Mouse (Mus musculus) forebrain, embryonic 15.5 days (tissue): ENCODE data around the gene Tnip2. TPM values are rescaled to one million over a fixed set of nuclear protein-coding genes. Genes with fewer than 3 reads are reported as not detected.
A peak's percentile ranks its signal among the peaks of the same experiment; 100 is the strongest.

Experiments
- ATAC-seq: fragments of 200-750 bp; cut with Nextera tagmentation; replicated peaks from 2 replicates; pipeline ENCODE4 v1.8.0; 2017; ENCODE audit warnings: mild to moderate bottlenecking, moderate TSS enrichment, moderate library complexity
- H3K27ac ChIP-seq: fragments of 300-500 bp; sonication (generic); replicated peaks from 2 replicates; pipeline ENCODE4 v1.5.1; 2015; ENCODE audit warnings: mild to moderate bottlenecking, inconsistent platforms
- H3K27me3 ChIP-seq: fragments of 300-500 bp; sonication (generic); 2 replicates; pipeline ENCODE4 v1.6.1; 2015; ENCODE audit warnings: inconsistent platforms
- H3K36me3 ChIP-seq: fragments of 300-500 bp; sonication (generic); 2 replicates; pipeline ENCODE4 v1.6.1; 2015; ENCODE audit warnings: mild to moderate bottlenecking, inconsistent platforms
- H3K4me1 ChIP-seq: fragments of 300-500 bp; sonication (generic); 2 replicates; pipeline ENCODE4 v1.6.1; 2015; ENCODE audit warnings: inconsistent platforms
- H3K4me2 ChIP-seq: fragments of 300-500 bp; sonication (generic); replicated peaks from 2 replicates; pipeline ENCODE4 v1.6.1; 2015; ENCODE audit warnings: mild to moderate bottlenecking, inconsistent platforms
- H3K4me3 ChIP-seq: fragments of 300-500 bp; sonication (generic); 2 replicates; pipeline ENCODE4 v1.5.1; 2015; ENCODE audit warnings: mild to moderate bottlenecking, inconsistent platforms
- H3K9ac ChIP-seq: fragments of 300-500 bp; sonication (generic); replicated peaks from 2 replicates; pipeline ENCODE4 v1.6.1; 2015; ENCODE audit warnings: mild to moderate bottlenecking, inconsistent platforms
- H3K9me3 ChIP-seq: fragments of 300-500 bp; sonication (generic); 2 replicates; pipeline ENCODE4 v1.6.1; 2016; ENCODE audit warnings: inconsistent platforms
- WGBS: fragments of 180-500 bp; shearing (Covaris S2); methylation state at CpG from one replicate; pipeline ENCODE4 v1.1.7; 2015; ENCODE audit warnings: mixed read lengths; 5-methylcytosine and 5-hydroxymethylcytosine counted together
- polyA plus RNA-seq: library from polyadenylated mRNA; unstranded; fragments of >200 nt; fragmentation: Nextera tagmentation; extraction: Ambion mirVana; gene quantifications from 2 replicates; pipeline ENCODE4 v1.2.1, GENCODE M21; 2015

Gene Tnip2
- polyA plus RNA-seq, 1 experiment from 2014 or later, result 6.4 TPM

GRCm38 (mm10) chr5:34534776-34535581 lies 21.2 kb upstream of the Tnip2 start:
- ATAC-seq, result no peak
- Histone ChIP-seq H3K27me3 (no peaks in the 10 kb centered on the region), H3K27ac (no peak overlapping the region), H3K4me3 (no peak overlapping the region), H3K4me1 (no peaks in the 10 kb centered on the region), H3K4me2 (no peak overlapping the region), H3K9me3 (no peaks in the 10 kb centered on the region), H3K36me3 (no peaks in the 10 kb centered on the region), H3K9ac (no peak overlapping the region)
- WGBS, result 81% methylated on average over 5 of the region's 5 CpGs

DNA sequence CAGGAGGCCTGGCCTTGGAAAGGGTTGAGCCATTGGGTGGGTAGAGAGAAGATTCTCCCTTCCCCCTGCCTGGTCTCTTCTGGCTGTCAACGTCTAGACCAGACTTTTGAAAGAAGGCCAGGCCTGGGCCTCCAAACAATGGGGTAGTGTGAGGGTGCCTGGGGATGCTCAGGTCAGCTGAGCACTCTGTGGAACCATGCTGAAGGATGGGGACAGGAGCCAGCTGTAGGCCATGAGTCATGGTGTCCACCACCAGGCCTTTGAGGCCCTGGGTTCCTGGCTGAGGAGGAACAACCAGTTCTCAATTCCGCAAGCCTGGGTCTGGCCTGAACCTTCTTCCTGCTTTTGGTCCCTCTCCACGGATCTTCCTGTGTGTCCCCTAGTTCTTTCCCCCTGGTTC lies 20.0 kb upstream of the Tnip2 start:
- H3K27ac ChIP-seq, result no peak overlapping the region
- no peak for ATAC-seq
- no peaks in the 10 kb centered on the region for H3K36me3 ChIP-seq
- no peak overlapping the region for H3K9ac ChIP-seq
- no peaks in the 10 kb centered on the region for H3K9me3 ChIP-seq
- no peak overlapping the region for H3K4me3 ChIP-seq
- no peaks in the 10 kb centered on the region for H3K27me3 ChIP-seq
- no peaks in the 10 kb centered on the region for H3K4me1 ChIP-seq
- no peak overlapping the region for H3K4me2 ChIP-seq
- WGBS, result 67% methylated on average over 3 of the region's 3 CpGs

DNA sequence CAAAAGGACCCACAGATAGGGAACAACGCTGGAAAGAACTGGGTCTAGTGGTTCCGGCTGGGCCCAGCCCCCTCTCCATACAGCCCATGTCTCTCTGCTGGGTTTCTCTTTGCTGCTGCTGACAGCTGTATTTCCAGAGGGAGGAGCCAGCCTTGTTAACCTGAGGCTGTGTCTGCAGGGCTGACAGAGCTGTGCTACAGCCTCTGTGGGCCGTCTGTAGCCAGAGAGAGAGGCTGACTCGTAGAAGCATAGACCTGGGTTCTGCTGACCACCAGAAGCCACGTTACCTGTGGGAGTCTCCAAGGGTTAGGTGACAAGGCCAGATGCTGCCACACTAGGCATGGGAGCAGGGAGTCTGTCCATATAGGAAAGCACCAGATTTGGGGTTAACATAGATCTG lies 19.3 kb upstream of the Tnip2 start:
- Histone ChIP-seq H3K4me2 (no peak overlapping the region), H3K4me1 (no peaks in the 10 kb centered on the region), H3K9me3 (no peaks in the 10 kb centered on the region), H3K27me3 (no peaks in the 10 kb centered on the region), H3K4me3 (no peak overlapping the region), H3K9ac (no peak overlapping the region), H3K27ac (no peak overlapping the region), H3K36me3 (no peaks in the 10 kb centered on the region)
- WGBS, result 74% methylated on average over 5 of the region's 5 CpGs
- no peak for ATAC-seq

- Histone ChIP-seq H3K27me3 (no peaks in the 10 kb centered on the region), H3K36me3 (no peaks in the 10 kb centered on the region), H3K27ac (no peak overlapping the region), H3K4me2 (no peak overlapping the region), H3K9ac (no peak overlapping the region), H3K4me1 (no peaks in the 10 kb centered on the region), H3K9me3 (no peaks in the 10 kb centered on the region), H3K4me3 (no peak overlapping the region)
- 67% methylated on average over 4 of the region's 4 CpGs for WGBS
- ATAC-seq, result no peak
Observed at GRCm38 (mm10) chr5:34530687-34531086, 16.9 kb upstream of the Tnip2 start.

DNA sequence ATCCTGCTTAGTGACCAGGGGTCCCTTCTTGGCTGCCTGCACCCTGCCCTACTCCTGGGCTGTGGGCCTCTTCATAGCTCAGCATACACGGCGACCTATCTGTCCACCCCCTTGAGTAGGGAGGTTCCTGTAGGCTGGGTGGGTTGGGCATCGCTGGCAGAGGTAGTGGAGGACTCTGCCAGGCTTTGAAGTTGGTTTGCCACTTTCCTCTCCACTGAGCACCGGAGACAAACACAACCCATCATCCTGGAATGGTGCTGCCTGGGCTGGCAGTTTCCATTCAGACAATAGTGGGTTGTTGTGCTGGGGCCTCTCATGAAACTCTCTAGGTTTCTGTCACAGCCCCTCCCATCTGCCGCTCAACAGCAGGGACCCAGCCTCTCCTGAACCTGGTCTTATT lies 16.3 kb upstream of the Tnip2 start:
- Histone ChIP-seq H3K4me3 (no peak overlapping the region), H3K36me3 (no peaks in the 10 kb centered on the region), H3K4me2 (no peak overlapping the region), H3K9ac (no peak overlapping the region), H3K27ac (no peak overlapping the region), H3K4me1 (no peaks in the 10 kb centered on the region), H3K9me3 (no peaks in the 10 kb centered on the region), H3K27me3 (no peaks in the 10 kb centered on the region)
- ATAC-seq, result no peak
- 66% methylated on average over 5 of the region's 5 CpGs for WGBS

DNA sequence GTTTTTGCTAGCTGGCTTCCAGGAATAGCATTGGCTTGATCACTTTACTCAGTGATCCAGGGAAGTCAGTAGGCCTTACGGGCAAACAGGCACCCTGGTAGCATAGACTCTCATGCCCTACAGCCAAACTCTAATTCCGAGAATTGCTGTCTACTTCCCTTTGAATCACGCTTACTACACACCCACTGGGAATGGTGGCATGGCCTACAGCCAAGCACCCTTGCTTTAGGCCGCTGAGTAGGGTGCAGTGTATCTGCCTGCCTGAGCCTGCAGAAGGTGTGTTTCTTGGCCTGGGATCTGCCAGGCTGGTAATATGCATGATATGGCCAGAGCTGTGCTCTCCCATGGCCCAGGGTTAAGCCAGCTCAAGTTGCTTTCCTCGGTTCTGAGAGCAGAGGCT lies 14.9 kb upstream of the Tnip2 start:
- 79% methylated on average over 5 of the region's 5 CpGs for WGBS
- no peaks in the 10 kb centered on the region for H3K4me1 ChIP-seq
- H3K4me3 ChIP-seq, result no peak overlapping the region
- no peaks in the 10 kb centered on the region for H3K36me3 ChIP-seq
- no peak for ATAC-seq
- no peak overlapping the region for H3K9ac ChIP-seq
- no peaks in the 10 kb centered on the region for H3K9me3 ChIP-seq
- no peak overlapping the region for H3K4me2 ChIP-seq
- H3K27ac ChIP-seq, result no peak overlapping the region
- H3K27me3 ChIP-seq, result no peaks in the 10 kb centered on the region

DNA sequence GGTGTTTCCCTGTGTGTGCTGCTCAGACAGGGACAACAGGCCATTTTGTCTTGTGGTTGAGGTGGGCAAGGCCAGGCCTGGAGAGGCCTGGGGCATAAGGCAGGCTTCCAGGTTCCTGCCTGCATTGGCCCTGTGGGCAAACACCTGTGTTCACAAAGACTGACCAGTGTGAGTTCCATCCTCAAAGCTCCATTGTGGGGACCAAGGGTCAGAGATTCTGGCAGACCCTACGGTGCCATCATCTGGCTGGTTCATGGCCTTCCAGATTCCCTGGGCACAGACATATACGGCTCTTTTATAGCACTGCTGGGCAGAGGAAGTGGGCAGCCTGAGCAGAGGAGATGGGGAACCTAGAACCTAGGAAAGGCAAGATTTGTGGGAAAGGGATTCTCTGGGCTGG lies 13.6 kb upstream of the Tnip2 start:
- H3K27me3 ChIP-seq, result no peaks in the 10 kb centered on the region
- H3K4me1 ChIP-seq, result no peaks in the 10 kb centered on the region
- ATAC-seq, result no peak
- no peak overlapping the region for H3K9ac ChIP-seq
- no peak overlapping the region for H3K4me2 ChIP-seq
- H3K36me3 ChIP-seq, result no peaks in the 10 kb centered on the region
- no peak overlapping the region for H3K27ac ChIP-seq
- WGBS, result 80% methylated on average over 2 of the region's 2 CpGs
- no peaks in the 10 kb centered on the region for H3K9me3 ChIP-seq
- no peak overlapping the region for H3K4me3 ChIP-seq

- 32% methylated on average over 5 of the region's 5 CpGs for WGBS
- Histone ChIP-seq H3K4me1 (no peaks in the 10 kb centered on the region), H3K4me3 (no peak overlapping the region), H3K4me2 (no peak overlapping the region), H3K27ac (no peak overlapping the region), H3K9me3 (no peaks in the 10 kb centered on the region), H3K36me3 (no peaks in the 10 kb centered on the region), H3K27me3 (no peaks in the 10 kb centered on the region), H3K9ac (no peak overlapping the region)
- no peak for ATAC-seq
Observed at GRCm38 (mm10) chr5:34526477-34526775, 12.6 kb upstream of the Tnip2 start.

- ATAC-seq, result peak; percentile 93
- H3K4me1 ChIP-seq, result no peaks in the 10 kb centered on the region
- 2% methylated on average over 38 of the region's 38 CpGs for WGBS
- no peaks in the 10 kb centered on the region for H3K27me3 ChIP-seq
- peak within 1 kb of the TSS; percentile 59 for H3K4me2 ChIP-seq
- no peaks in the 10 kb centered on the region for H3K36me3 ChIP-seq
- peak within 1 kb of the TSS; percentile 38 for H3K4me3 ChIP-seq
- peak within 1 kb of the TSS; percentile 7 for H3K9ac ChIP-seq
- no peaks in the 10 kb centered on the region for H3K9me3 ChIP-seq
- H3K27ac ChIP-seq, result no peak within 1 kb of the TSS
Observed at GRCm38 (mm10) chr5:34525663-34526476, 12.1 kb upstream of the Tnip2 start, which contains the start of gene Sh3bp2. Gene Sh3bp2, plus strand, starts transcription at chr5:34525838.

DNA sequence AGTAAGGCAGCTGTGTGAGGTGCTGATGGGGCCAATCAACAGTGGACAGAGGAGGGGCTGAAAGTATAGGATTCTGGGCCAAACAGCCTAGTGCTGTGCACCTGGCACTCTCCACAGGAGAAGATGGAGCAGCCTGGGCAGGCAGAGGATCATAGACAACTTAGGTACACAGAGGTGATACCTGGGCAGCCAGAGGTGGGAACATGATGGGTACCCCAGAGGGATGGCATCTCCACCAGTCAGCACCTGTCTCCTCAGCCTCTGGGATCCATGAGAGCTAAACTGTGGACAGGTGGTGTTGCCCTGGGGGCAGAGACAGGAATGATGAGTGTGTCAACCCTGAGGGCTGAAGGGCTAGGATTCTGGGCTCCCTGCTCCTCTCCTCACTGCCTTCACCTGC lies 10.7 kb upstream of the Tnip2 start:
- no peaks in the 10 kb centered on the region for H3K9me3 ChIP-seq
- no peaks in the 10 kb centered on the region for H3K36me3 ChIP-seq
- no peak overlapping the region for H3K4me3 ChIP-seq
- H3K27ac ChIP-seq, result no peak overlapping the region
- no peak overlapping the region for H3K4me2 ChIP-seq
- no peaks in the 10 kb centered on the region for H3K4me1 ChIP-seq
- H3K9ac ChIP-seq, result no peak overlapping the region
- H3K27me3 ChIP-seq, result no peaks in the 10 kb centered on the region
- ATAC-seq, result no peak

DNA sequence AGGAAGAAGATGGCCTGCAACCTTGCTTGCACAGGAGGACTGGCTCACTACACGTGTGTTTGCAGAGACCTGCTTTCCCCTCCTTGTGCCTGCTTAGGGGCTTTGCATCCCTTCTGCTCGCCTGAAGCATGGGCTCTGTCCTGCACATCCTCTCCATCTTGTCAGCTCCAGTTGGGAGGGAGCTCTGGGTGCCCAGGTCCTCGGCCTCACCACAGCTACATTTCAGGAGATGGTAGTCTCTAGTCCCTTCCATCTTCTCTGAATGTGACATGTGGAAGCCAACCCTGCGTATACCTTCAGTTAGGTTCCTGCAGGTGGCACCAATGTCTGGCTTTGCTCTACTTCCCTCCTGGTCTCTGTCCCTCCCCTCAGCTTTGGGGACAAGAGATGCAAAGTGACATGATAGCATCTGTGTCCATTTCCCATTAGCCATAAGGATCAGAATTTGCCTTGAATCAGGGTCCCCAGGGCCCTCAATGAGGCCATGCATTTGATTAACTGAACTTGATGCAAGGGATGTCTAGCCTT lies 10.2 kb upstream of the Tnip2 start:
- WGBS, result 64% methylated on average over 4 of the region's 4 CpGs

DNA sequence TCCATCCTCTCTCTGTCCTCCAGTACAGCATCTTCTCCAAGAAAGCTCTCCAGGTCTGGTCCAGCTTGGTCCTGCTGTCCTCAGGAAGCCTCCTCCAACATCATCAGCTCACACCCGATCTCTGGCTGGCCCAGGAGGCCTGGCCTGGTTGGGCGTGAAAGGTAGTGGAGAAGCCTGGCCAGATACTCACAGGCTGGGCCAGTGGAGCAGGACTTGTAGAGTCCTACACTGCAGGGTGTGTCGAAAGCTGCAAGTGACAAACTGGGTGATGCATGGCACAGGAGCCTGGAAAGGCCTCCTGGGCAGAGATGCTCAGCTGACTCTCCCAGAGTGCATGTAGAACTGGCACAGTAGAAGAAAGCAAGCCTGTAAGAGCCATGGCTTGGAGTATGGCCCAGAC lies 7.5 kb upstream of the Tnip2 start:
- H3K4me3 ChIP-seq, result no peak overlapping the region
- no peaks in the 10 kb centered on the region for H3K9me3 ChIP-seq
- no peaks in the 10 kb centered on the region for H3K4me1 ChIP-seq
- no peaks in the 10 kb centered on the region for H3K27me3 ChIP-seq
- H3K4me2 ChIP-seq, result no peak overlapping the region
- H3K9ac ChIP-seq, result no peak overlapping the region
- 89% methylated on average over 3 of the region's 3 CpGs for WGBS
- no peak overlapping the region for H3K27ac ChIP-seq
- ATAC-seq, result no peak
- no peaks in the 10 kb centered on the region for H3K36me3 ChIP-seq

More for the DNA sequence above, 10.2 kb upstream of the Tnip2 start:
- Histone ChIP-seq H3K4me3 (no peak overlapping the region), H3K4me1 (no peaks in the 10 kb centered on the region), H3K9ac (no peak overlapping the region), H3K9me3 (no peaks in the 10 kb centered on the region), H3K27me3 (no peaks in the 10 kb centered on the region), H3K36me3 (no peaks in the 10 kb centered on the region), H3K4me2 (no peak overlapping the region), H3K27ac (no peak overlapping the region)
- ATAC-seq, result no peak
